Mouse (Mus musculus) olfactory bulb, adult 2 months (tissue): ENCODE results near the gene A330070K13Rik. TPM values are rescaled to one million over a fixed set of nuclear protein-coding genes. Genes with fewer than 3 reads are reported as not detected.

ENCODE experiments used
- H3K27ac ChIP-seq: fragments of 200-500 bp; 2 replicates; pipeline ENCODE4 v1.5.1; 2012; ENCODE audit warnings: low read depth, low read length; ENCODE audit not compliant: insufficient read depth
- H3K4me1 ChIP-seq: fragments of 200-500 bp; 2 replicates; pipeline ENCODE4 v1.6.1; 2012; ENCODE audit warnings: low read length; ENCODE audit not compliant: control insufficient read depth, insufficient read depth
- H3K4me3 ChIP-seq: fragments of 200-500 bp; 2 replicates; pipeline ENCODE4 v1.5.1; 2012; ENCODE audit warnings: mild to moderate bottlenecking, low read depth, low read length, moderate library complexity; ENCODE audit not compliant: insufficient read depth
- CTCF ChIP-seq: fragments of 200-500 bp; IDR thresholded peaks from 2 replicates; pipeline ENCODE4 v1.5.1; 2012; ENCODE audit warnings: low read depth, mild to moderate bottlenecking, low read length, moderate library complexity; ENCODE audit not compliant: insufficient read depth
- POLR2A ChIP-seq: fragments of 200-500 bp; IDR thresholded peaks from 2 replicates; pipeline ENCODE4 v1.6.1; 2012; ENCODE audit warnings: mild to moderate bottlenecking, low read depth, low read length, moderate library complexity; ENCODE audit not compliant: insufficient read depth
- WGBS: fragments of 180-500 bp; shearing (Covaris S2); methylation state at CpG from one replicate; pipeline ENCODE4 v1.1.7; 2018; 5-methylcytosine and 5-hydroxymethylcytosine counted together
- polyA plus RNA-seq: library from polyadenylated mRNA; stranded (reverse); fragments of >200 nt; gene quantifications from 2 replicates; pipeline ENCODE4 v1.2.4, GENCODE M21; 2012; ENCODE audit warnings: low replicate concordance; ENCODE audit not compliant: missing spikeins, insufficient read depth, insufficient read length

The A330070K13Rik gene
- polyA plus RNA-seq, result not detected in 2 replicates

DNA sequence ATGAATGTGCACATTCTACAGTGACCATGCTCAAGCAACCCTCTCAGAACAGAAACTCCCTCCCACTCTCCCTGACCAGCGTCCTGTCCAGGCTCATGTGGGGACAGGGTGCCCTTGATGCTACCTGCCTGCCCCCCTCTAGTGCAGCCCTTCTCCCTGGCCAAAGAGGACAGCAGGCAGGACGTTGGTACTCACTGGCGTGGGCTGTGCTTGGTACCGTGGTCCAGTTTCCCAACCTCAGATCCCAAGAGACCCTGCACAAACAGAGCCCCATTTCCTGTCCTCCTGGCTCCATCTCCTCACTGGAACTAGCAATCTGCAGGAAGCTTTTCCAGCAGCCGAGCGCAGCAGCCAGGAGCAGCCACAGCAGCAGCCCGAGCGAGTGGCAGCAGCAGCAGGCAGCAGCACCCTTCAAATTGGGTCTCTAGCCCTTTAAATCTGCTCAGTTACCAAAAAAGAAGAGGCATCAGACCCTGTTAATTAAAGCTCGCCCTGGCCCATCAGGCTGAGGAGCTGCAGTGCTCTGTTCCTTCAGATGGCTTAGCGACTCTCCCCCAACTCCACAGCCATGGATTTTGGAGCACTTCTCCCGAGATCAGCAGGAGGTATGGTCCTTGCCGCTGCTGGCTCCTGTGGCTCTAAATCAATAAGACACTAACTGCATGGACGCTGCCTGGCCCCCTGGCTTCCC, at the start of gene A330070K13Rik:
A330070K13Rik (minus strand) TSS at position 410 of the 691 bp plus-strand sequence.
- TF ChIP-seq POLR2A (no peak), CTCF (no peak)
- Histone ChIP-seq H3K4me1 (peaks cover 10% of the 10 kb centered on the region), H3K4me3 (peak within 1 kb of the TSS; percentile 11), H3K27ac (no peak within 1 kb of the TSS)
- 9% methylated on average over 13 of the region's 13 CpGs for WGBS

DNA sequence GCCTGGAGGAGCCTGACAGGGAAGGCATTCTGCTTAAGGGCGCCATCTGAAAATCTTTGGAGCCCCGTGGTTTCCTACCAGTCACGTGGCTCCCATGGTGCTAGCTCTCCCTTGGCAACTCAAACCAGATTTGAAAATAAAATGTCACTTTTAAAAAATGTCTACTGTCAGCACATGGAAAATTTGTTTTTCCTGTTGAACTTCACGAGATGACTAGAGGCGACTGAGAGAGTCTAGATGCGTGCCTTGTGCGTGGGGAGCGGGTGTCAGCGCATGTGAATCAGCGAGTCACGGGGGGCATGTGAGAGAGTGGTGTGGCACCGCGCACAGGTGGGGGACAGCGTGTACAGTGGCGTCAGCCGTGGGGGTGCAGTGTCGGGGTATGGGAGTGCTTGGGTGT, 27.1 kb upstream of the A330070K13Rik start:
- Histone ChIP-seq H3K27ac (no peak overlapping the region), H3K4me1 (no peaks in the 10 kb centered on the region), H3K4me3 (no peak overlapping the region)
- TF ChIP-seq POLR2A (no peak), CTCF (no peak)
- 95% methylated on average over 17 of the region's 17 CpGs for WGBS

DNA sequence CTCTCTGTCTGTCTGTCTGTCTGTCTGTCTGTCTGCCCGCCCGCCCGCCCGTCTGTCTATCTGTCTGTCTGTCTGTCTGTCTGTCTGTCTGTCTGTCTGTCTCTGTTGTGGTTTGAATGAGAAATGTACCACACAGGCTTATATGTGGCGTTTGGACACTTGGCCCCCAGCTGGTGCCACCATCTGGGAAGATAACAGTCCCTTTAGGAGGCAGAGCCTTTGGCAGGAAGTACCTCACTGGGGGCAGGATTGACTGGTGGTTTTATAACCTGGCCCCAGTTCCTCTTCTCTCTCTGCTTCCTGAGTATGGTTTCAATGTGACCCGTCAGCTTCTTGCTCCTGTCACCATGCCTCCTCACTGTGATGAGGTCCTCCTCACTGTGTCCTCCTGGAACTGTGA, 25.3 kb upstream of the A330070K13Rik start:
- Histone ChIP-seq H3K27ac (no peak overlapping the region), H3K4me3 (no peak overlapping the region), H3K4me1 (no peaks in the 10 kb centered on the region)
- TF ChIP-seq POLR2A (no peak), CTCF (no peak)
- WGBS, result 89% methylated on average over 6 of the region's 6 CpGs

DNA sequence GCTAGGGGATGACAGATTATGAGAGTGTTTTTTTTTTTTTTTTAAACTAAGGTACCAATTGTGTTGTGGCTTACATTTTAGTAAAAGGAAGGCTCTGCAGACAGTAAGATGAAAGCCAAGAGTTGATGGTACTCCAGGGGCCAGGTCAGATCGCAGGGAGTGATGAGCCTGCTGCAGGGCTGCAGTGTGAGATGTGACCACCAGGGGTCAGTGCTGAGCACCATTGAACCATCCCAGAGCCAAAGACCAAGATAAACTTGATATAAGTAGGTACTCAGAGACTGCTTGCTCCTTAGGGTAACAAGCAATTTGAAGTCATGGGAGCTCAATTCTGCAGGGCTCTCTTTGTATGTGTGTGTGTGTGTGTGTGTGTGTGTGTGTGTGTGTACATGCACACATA, 20.8 kb upstream of the A330070K13Rik start:
- WGBS, result 35% methylated on average over 1 of the region's 1 CpGs
- Histone ChIP-seq H3K4me3 (no peak overlapping the region), H3K27ac (no peak overlapping the region), H3K4me1 (no peaks in the 10 kb centered on the region)
- TF ChIP-seq POLR2A (no peak), CTCF (peak; percentile 77)

DNA sequence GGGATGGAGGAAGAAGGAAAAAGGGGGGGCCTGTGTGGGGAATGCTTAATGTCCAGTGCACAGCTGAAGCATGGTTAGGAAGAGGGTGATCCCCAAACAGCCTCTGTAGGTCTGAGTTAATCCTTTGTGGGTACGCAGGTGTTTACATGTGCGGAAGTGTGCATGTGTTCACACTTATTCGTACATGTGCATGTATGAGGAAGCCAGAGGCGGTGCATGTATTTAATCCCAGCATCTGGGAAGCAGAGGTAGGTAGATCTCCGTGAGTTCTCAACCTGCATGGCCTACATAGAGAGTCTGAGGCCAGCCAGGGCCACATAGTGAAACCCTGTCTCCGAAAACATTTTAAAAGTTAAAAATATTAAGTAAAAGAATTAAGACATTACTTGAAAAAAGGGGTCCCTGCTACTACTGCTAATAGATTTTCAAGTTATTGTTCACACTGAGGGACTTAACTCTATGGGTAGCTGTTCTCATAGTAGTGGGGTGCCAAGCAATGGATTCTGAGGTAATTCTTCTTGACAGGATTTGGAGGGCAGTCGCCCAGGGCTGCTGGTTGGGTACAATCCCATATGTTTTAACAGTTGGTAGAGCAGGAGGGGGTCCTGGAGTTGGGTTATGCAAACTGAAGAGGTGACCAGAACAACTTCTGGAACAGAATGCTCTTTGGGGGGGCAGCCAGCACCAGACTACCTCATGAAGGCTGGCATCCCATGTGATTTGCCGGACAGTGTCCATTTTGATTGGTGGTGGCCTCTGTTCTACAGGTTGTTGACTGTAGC, 15.9 kb upstream of the A330070K13Rik start:
- WGBS, result 93% methylated on average over 8 of the region's 8 CpGs
- Histone ChIP-seq H3K4me1 (no peaks in the 10 kb centered on the region), H3K27ac (no peak overlapping the region), H3K4me3 (no peak overlapping the region)
- no peak for TF ChIP-seq CTCF
- TF ChIP-seq POLR2A, result no peak

DNA sequence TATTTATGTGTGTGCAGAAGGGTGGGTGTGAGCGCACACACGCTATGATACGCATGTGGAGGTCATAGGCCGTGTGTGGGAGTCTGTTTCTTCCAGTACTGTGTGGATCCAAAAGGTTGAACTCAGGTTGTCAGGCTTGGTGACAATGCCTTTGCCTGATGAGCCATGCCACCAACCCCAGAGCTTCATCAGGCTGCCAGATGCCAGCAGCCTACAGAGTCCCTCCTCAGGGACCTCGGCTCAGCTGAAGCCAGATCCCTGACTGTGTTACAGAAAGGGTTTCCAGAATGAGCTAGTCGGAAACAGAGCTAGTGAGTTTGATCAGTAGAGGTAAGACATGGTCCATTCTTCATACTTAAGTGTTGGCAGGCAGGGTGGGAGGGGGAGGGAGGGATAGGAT, 10.7 kb upstream of the A330070K13Rik start:
- no peak overlapping the region for H3K27ac ChIP-seq
- TF ChIP-seq POLR2A (no peak), CTCF (no peak)

DNA sequence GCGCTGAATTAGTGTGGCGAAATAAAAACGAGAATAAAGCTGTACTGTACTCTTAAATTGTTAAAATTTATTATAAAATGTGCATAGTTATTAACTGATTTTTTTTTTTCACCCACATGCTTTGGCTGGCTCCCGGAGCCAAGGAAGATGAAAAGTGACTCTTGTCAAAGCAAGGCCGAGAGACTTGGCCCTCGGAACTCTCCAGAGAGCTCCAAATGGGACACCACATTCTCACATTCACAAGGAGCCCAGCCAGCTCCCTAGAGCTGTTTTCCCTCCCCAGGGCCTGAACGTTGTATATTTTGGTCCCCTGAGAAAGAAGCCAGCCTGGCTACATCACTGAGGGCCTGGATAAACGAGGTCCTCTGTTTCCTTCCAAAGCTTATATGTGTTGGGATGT, 10.0 kb upstream of the A330070K13Rik start:
- no peak for TF ChIP-seq POLR2A
- H3K4me1 ChIP-seq, result no peaks in the 10 kb centered on the region
- no peak overlapping the region for H3K27ac ChIP-seq
- H3K4me3 ChIP-seq, result no peak overlapping the region
- WGBS, result 56% methylated on average over 8 of the region's 8 CpGs

More for the DNA sequence above, 10.7 kb upstream of the A330070K13Rik start:
- WGBS, result 77% methylated on average over 6 of the region's 6 CpGs
- H3K4me3 ChIP-seq, result no peak overlapping the region
- no peaks in the 10 kb centered on the region for H3K4me1 ChIP-seq

DNA sequence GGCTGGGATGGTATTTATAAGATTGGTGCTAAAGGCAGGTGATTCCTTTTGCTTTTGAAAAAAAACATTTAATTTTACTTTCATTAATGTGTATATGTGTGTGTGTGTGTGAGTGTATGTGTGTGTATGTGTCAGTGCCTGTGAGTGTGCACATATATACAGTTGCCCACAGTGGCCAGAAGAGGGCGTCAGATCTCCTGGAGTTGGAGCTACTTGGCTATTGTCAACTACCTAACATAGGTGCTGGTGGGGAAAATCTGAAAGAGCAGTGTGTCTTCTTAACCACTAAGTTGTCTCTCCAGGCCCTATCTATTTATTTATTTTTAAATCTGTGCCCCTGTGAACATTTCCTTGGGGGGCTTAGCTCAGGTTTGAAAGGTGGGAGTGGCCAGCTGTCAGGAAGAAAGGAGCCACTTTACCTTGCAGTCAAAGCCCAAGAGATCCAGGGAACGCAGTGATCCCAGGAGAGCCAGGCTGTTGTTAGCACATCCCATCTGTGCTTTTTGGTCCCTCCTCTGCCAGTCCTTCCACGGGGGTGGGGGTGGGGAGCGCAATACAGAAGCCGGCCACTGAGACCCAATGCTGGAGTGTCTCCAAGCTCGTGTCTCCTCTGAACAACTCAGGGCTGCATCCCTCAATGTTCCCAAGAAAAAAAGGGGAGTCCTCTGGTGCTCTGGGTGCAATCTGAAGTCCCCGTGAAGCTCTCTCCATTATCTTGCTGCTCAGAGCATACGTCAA, 9.4 kb upstream of the A330070K13Rik start:
- TF ChIP-seq POLR2A (no peak), CTCF (no peak)
- H3K4me1 ChIP-seq, result no peaks in the 10 kb centered on the region
- H3K27ac ChIP-seq, result no peak overlapping the region
- 39% methylated on average over 8 of the region's 8 CpGs for WGBS
- H3K4me3 ChIP-seq, result no peak overlapping the region

DNA sequence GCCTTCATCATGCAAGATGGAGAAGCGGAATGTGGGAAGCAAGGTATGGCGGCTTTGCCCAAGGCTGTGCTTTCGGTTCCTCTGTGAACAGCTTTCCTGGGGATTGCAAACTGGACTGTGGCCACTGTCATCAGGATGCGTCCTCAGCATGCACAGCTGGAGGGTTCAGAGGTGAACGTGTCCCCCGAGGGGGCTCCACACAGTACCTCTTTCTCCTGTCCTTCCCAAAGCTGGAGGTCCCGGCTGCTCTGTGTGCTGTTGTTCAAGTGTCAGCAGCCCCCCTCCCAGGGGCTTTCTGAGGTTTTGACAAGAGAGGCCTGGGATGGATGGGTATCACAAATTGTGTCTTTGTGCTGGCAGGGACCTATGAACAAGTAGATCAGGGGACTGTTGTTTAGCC, 2.0 kb upstream of the A330070K13Rik start:
- TF ChIP-seq POLR2A (no peak), CTCF (no peak)
- 74% methylated on average over 7 of the region's 7 CpGs for WGBS
- Histone ChIP-seq H3K27ac (no peak overlapping the region), H3K4me1 (peaks cover 10% of the 10 kb centered on the region), H3K4me3 (no peak overlapping the region)
